Mouse (Mus musculus): ENCODE data around the gene Phf10.

- no peak for TF ChIP-seq POLR2A (IDR thresholded peaks at IDR 0.05; ENCODE audit: borderline replicate concordance, control insufficient read depth, low read depth, low read length)
- TF ChIP-seq CTCF (IDR thresholded peaks at IDR 0.05; ENCODE audit: control insufficient read depth, insufficient read depth, low read length) = no peak
These were observed 33.3 kb downstream of the Phf10 start for GRCm38 (mm10) chr17:14927644-14928218.
